Mouse (Mus musculus) testis, adult 2 months (tissue): ENCODE measurements around the gene Adamts12.

Experiments used
- CTCF ChIP-seq: fragments of 200-500 bp; IDR thresholded peaks from 2 replicates; pipeline ENCODE4 v1.5.1; 2012; ENCODE audit warnings: low read depth, mild to moderate bottlenecking, inconsistent platforms, low read length, moderate library complexity; ENCODE audit not compliant: control insufficient read depth, insufficient read depth, insufficient replicate concordance
- POLR2A ChIP-seq: fragments of 200-500 bp; IDR thresholded peaks from 2 replicates; pipeline ENCODE4 v1.6.1; 2012; ENCODE audit warnings: low read depth, mild to moderate bottlenecking, inconsistent platforms, low read length, moderate library complexity; ENCODE audit not compliant: control insufficient read depth

GRCm38 (mm10) chr15:11295016-11295415, 230.4 kb downstream of the Adamts12 start:
- TF ChIP-seq POLR2A (no peak), CTCF (no peak)
